Mouse (Mus musculus) erythroblast, embryonic 14.5 days (primary cell): Measurements from ENCODE around the gene Kin.

Source experiments
- GATA1 ChIP-seq: IDR thresholded peaks from 2 replicates; pipeline ENCODE4 v1.6.1; 2012; ENCODE audit warnings: low read length, inconsistent platforms, mixed read lengths
- TAL1 ChIP-seq: IDR thresholded peaks from 3 replicates; pipeline ENCODE4 v1.6.1; 2012; ENCODE audit warnings: low read length, inconsistent platforms, mixed read lengths

DNA sequence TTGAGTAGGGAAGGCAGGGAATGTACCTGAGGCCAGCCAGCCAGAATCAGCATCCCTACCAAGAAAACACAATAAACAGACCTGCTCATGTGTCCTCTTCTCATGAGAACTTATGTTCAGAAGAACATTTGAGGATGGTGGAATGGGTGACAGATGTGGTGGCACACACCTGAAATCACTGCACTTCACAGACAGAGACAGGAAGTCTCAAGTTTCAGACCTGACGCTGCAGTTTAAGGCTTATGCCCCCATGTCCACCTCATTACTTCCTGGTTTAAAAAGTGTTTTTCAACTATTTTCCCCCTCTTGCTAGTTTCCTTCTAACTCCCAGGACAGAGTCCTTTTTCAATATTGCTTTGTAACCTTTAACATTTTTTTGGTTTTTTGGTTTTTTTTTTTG is 2.3 kb downstream of the Kin start:
- TF ChIP-seq TAL1 (no peak), GATA1 (no peak)
